Mouse (Mus musculus): ENCODE measurements around the gene Mipep. TPM values are rescaled to one million over a fixed set of nuclear protein-coding genes. Genes with fewer than 3 reads are reported as not detected.

The Mipep gene
- polyA plus RNA-seq, 1 experiment: 10.3 TPM

DNA sequence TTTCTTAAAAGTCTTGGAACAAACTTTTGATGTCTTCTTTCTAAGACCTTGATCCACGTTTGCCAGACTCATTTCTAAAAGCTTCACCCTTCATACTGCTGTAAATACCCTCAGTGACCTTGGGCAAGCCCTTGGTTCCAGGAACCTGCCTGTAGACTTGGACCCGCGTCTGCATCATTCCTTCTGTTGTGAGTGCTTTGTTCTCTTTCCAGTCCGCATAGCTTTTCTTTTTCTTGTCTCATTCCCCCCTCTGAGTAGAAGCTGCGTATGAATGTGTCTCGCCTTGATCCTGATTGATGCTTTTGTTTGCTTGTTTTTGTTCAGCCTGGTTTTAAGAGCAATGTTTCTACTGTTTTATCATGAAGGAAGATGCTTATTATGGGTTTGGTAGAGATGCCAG, 52.3 kb downstream of the Mipep start:
- 98% methylated on average over 6 of the region's 6 CpGs for WGBS
- no peak for TF ChIP-seq POLR2A (IDR thresholded peaks at IDR 0.05; ENCODE audit: control insufficient read depth, extremely low read depth, insufficient read depth, low read length, poor library complexity)
- no peak for TF ChIP-seq CTCF (IDR thresholded peaks at IDR 0.05; ENCODE audit: borderline replicate concordance, control insufficient read depth, extremely low read depth, insufficient read depth, low read length, poor library complexity)

DNA sequence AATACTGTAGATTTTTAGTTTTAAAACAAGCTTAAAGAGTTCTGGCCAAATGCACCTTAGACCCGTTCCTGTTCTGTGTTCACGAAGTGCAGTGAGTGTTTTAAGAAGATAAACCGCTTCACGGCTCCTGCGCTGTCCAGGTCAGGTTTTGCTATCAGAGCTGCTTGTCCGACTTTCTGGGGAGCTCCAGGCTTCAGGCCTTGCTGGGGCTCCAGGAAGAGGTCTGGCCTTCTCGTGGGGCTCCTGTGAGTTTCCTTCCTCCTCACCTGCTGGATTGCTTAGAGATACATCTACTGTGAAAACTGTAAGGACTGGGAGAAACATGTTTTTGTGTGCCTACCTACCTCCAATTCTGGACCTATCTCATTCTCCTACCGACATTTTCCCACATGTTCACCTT, 55.3 kb downstream of the Mipep start:
- DNase-seq: no peak
- H3K36me3 ChIP-seq (ENCODE audit: control insufficient read depth, insufficient read depth, low read length): no peaks in the 10 kb centered on the region
- H3K4me1 ChIP-seq (replicated peaks; ENCODE audit: control insufficient read depth, insufficient read depth, low read length): no peaks in the 10 kb centered on the region
- 94% methylated on average over 8 of the region's 8 CpGs for WGBS
- TF ChIP-seq CTCF (IDR thresholded peaks at IDR 0.05; ENCODE audit: borderline replicate concordance, control insufficient read depth, extremely low read depth, insufficient read depth, low read length, poor library complexity) (no peak), POLR2A (IDR thresholded peaks at IDR 0.05; ENCODE audit: control insufficient read depth, extremely low read depth, insufficient read depth, low read length, poor library complexity) (no peak)
- H3K27ac ChIP-seq (ENCODE audit: control insufficient read depth, insufficient read depth, low read length): no peak overlapping the region
- no peaks in the 10 kb centered on the region for H3K27me3 ChIP-seq (ENCODE audit: control insufficient read depth, insufficient read depth, low read length)
- no peak overlapping the region for H3K4me3 ChIP-seq (ENCODE audit: control insufficient read depth, insufficient read depth, low read length)

More for the DNA sequence above, 52.3 kb downstream of the Mipep start:
- no peak overlapping the region for H3K27ac ChIP-seq (ENCODE audit: control insufficient read depth, insufficient read depth, low read length)
- no peak for DNase-seq
- no peaks in the 10 kb centered on the region for H3K4me1 ChIP-seq (replicated peaks; ENCODE audit: control insufficient read depth, insufficient read depth, low read length)
- H3K4me3 ChIP-seq (ENCODE audit: control insufficient read depth, insufficient read depth, low read length): no peak overlapping the region
- no peaks in the 10 kb centered on the region for H3K36me3 ChIP-seq (ENCODE audit: control insufficient read depth, insufficient read depth, low read length)
- no peaks in the 10 kb centered on the region for H3K27me3 ChIP-seq (ENCODE audit: control insufficient read depth, insufficient read depth, low read length)

DNA sequence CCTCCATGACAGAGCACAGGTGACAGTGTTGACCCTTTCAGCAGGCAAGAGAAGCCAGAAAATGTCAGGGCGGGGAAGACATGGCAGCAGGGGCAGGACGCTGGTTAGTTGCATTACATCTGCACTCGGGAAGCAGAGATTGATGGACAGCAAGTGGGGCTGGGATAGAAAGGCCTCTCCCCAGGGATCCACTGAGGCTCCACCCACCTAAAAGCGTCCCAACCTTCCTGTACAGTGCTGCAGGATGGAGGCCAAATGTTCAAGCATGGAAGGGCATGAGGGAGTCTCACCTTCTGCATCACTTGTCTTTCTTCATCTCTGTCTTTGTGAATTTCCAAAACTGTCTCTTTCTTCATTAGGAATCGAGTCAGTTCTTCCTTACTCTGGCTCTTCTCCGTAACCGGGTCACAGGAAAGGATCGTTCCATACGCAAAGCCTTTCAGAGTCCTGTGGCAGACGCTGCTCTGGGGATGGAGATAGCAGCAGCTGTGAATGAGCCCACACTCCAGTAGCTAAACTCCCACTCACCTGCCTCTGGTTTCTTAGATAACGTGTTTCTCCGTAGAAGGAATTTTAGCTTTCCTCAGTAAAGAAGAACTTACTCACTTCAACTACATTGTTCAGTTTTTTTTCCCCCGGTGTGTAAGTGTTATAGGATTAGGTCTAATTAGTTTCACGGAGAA, 57.7 kb downstream of the Mipep start:
- H3K4me3 ChIP-seq (ENCODE audit: control insufficient read depth, insufficient read depth, low read length): no peak overlapping the region
- H3K4me1 ChIP-seq (replicated peaks; ENCODE audit: control insufficient read depth, insufficient read depth, low read length): no peaks in the 10 kb centered on the region
- DNase-seq: no peak
- no peak overlapping the region for H3K27ac ChIP-seq (ENCODE audit: control insufficient read depth, insufficient read depth, low read length)
- 98% methylated on average over 14 of the region's 14 CpGs for WGBS
- H3K36me3 ChIP-seq (ENCODE audit: control insufficient read depth, insufficient read depth, low read length): no peaks in the 10 kb centered on the region
- H3K27me3 ChIP-seq (ENCODE audit: control insufficient read depth, insufficient read depth, low read length): no peaks in the 10 kb centered on the region
- TF ChIP-seq POLR2A (IDR thresholded peaks at IDR 0.05; ENCODE audit: control insufficient read depth, extremely low read depth, insufficient read depth, low read length, poor library complexity): no peak
- TF ChIP-seq CTCF (IDR thresholded peaks at IDR 0.05; ENCODE audit: borderline replicate concordance, control insufficient read depth, extremely low read depth, insufficient read depth, low read length, poor library complexity): no peak

DNA sequence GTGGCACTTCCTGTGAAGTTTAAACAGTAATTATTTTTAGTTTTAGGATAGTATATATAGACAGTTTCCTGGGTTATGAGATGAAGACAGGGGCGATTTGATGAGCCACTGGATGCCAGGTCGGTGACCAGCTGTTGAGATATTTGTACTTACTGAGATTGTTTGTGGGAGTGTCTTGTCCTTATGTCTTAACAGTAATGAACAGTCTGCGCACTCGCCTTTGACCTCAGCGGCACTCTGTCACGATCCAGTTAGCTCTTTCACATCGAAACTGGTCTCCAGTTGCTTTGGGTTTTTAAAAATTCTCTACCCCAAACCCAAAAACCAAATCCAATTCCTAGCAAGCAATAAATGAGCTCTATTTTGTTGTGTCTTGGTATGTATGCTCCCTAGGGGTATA, 59.2 kb downstream of the Mipep start:
- Histone ChIP-seq H3K27me3 (ENCODE audit: control insufficient read depth, insufficient read depth, low read length) (no peaks in the 10 kb centered on the region), H3K4me3 (ENCODE audit: control insufficient read depth, insufficient read depth, low read length) (no peak overlapping the region), H3K27ac (ENCODE audit: control insufficient read depth, insufficient read depth, low read length) (no peak overlapping the region), H3K36me3 (ENCODE audit: control insufficient read depth, insufficient read depth, low read length) (no peaks in the 10 kb centered on the region), H3K4me1 (replicated peaks; ENCODE audit: control insufficient read depth, insufficient read depth, low read length) (no peaks in the 10 kb centered on the region)
- DNase-seq: no peak
- TF ChIP-seq CTCF (IDR thresholded peaks at IDR 0.05; ENCODE audit: borderline replicate concordance, control insufficient read depth, extremely low read depth, insufficient read depth, low read length, poor library complexity) (no peak), POLR2A (IDR thresholded peaks at IDR 0.05; ENCODE audit: control insufficient read depth, extremely low read depth, insufficient read depth, low read length, poor library complexity) (no peak)
- 97% methylated on average over 7 of the region's 7 CpGs for WGBS

DNA sequence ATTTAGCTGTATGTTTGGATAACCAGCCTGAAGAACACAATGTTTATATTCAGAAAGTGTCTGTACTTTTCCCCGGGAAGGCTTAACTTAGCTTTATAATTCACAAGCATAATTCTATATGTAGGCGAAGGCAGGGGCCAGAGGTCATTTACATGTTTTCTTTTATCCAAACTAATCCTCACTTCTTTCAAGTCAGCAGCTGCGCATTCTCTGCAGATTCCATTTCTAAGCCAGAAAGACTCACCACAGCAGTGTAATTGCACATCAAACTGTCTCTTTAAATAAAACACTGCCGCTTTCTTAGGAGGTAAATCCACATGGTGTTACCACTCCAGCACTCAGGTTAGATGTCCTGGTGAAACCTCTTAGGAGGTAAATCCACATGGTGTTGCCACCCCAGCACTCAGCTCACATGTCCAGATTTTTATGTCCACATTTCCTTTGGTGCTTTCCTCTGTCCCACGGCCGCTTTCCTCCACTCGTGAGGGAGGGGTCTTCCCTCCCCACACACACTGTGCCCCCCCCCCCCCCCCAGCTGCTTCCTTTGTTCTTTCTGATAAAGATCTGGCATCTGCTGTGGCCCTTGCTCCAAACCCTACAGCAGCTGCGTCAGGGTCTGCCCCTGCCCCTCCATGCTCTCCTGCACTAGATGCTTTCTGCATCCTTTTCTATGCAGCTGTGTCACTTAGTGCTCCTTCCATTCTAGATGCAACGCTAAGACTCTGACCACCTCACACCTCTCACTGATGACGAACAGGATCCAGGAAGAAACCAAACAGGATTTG, 61.1 kb downstream of the Mipep start:
- no peak for TF ChIP-seq POLR2A (IDR thresholded peaks at IDR 0.05; ENCODE audit: control insufficient read depth, extremely low read depth, insufficient read depth, low read length, poor library complexity)
- no peak for TF ChIP-seq CTCF (IDR thresholded peaks at IDR 0.05; ENCODE audit: borderline replicate concordance, control insufficient read depth, extremely low read depth, insufficient read depth, low read length, poor library complexity)
- Histone ChIP-seq H3K27me3 (ENCODE audit: control insufficient read depth, insufficient read depth, low read length) (no peaks in the 10 kb centered on the region), H3K36me3 (ENCODE audit: control insufficient read depth, insufficient read depth, low read length) (no peaks in the 10 kb centered on the region), H3K27ac (ENCODE audit: control insufficient read depth, insufficient read depth, low read length) (no peak overlapping the region), H3K4me1 (replicated peaks; ENCODE audit: control insufficient read depth, insufficient read depth, low read length) (no peaks in the 10 kb centered on the region), H3K4me3 (ENCODE audit: control insufficient read depth, insufficient read depth, low read length) (no peak overlapping the region)
- 73% methylated on average over 10 of the region's 10 CpGs for WGBS
- no peak for DNase-seq

DNA sequence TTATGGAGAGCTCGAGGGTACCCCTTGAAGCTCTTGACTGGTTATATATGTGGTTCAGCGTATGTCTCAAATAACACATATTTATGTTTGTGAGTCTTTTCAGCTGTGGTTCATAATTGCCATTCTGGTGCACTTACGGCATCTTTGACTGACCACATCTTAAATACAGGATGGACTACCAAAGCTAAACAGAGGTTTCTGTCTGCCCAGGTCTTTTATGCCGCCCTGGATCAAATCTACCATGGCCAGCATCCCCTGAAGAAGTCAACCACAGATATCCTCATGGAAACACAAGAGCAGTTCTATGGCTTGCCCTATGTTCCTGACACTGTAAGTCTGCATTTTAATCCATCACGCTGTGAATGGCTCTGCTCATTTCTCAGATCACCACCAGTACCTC, 61.8 kb downstream of the Mipep start:
- Histone ChIP-seq H3K36me3 (ENCODE audit: control insufficient read depth, insufficient read depth, low read length) (no peaks in the 10 kb centered on the region), H3K27me3 (ENCODE audit: control insufficient read depth, insufficient read depth, low read length) (no peaks in the 10 kb centered on the region), H3K4me1 (replicated peaks; ENCODE audit: control insufficient read depth, insufficient read depth, low read length) (no peaks in the 10 kb centered on the region), H3K4me3 (ENCODE audit: control insufficient read depth, insufficient read depth, low read length) (no peak overlapping the region), H3K27ac (ENCODE audit: control insufficient read depth, insufficient read depth, low read length) (no peak overlapping the region)
- TF ChIP-seq POLR2A (IDR thresholded peaks at IDR 0.05; ENCODE audit: control insufficient read depth, extremely low read depth, insufficient read depth, low read length, poor library complexity) (no peak), CTCF (IDR thresholded peaks at IDR 0.05; ENCODE audit: borderline replicate concordance, control insufficient read depth, extremely low read depth, insufficient read depth, low read length, poor library complexity) (no peak)
- WGBS: 96% methylated on average over 5 of the region's 5 CpGs
- no peak for DNase-seq
